Mouse (Mus musculus) CH12.LX (cell line): ENCODE results near the gene Serinc4.

Experiments
- CTCF ChIP-seq, 2 experiments: IDR thresholded peaks in 1 of 2; conservative IDR thresholded peaks in 1 of 2; 2 replicates each; pipeline ENCODE4 v1.5.1; 2011 to 2012; ENCODE audit warnings: low read depth in 2 of 2, low read length in 2 of 2, improper control_type of control experiment in 1 of 2, inconsistent platforms in 1 of 2, mild to moderate bottlenecking in 1 of 2, moderate library complexity in 1 of 2
- EP300 ChIP-seq: IDR thresholded peaks from 2 replicates; pipeline ENCODE4 v1.6.1; 2011; ENCODE audit warnings: low read length, improper control_type of control experiment
- POLR2A ChIP-seq: IDR thresholded peaks from 2 replicates; pipeline ENCODE4 v1.6.1; 2011; ENCODE audit warnings: low read depth, mild to moderate bottlenecking, improper control_type of control experiment, low read length
- USF1 ChIP-seq: IDR thresholded peaks from 2 replicates; pipeline ENCODE4 v1.6.1; 2014; ENCODE audit warnings: low read depth, mild to moderate bottlenecking, inconsistent platforms, low read length, improper control_type of control experiment

GRCm38 (mm10) chr2:121447006-121447405 is 9.6 kb downstream of the Serinc4 start:
- no peak for TF ChIP-seq EP300
- no peak for TF ChIP-seq POLR2A
- TF ChIP-seq CTCF (conservative IDR thresholded peaks at IDR 0.05 in 1 of 2, IDR thresholded peaks at IDR 0.05 in 1 of 2; ENCODE audit: low read depth in 2 of 2, low read length in 2 of 2) = no peak
- TF ChIP-seq USF1 = no peak
